Mouse (Mus musculus) neural tube, embryonic 15.5 days (tissue): ENCODE data around the gene Panx3. TPM values are rescaled to one million over a fixed set of nuclear protein-coding genes. Genes with fewer than 3 reads are reported as not detected.
A peak's percentile ranks its signal among the peaks of the same experiment; 100 is the strongest.

Experiments used
- ATAC-seq: fragments of 200-750 bp; cut with Nextera tagmentation; 2 replicates; pipeline ENCODE4 v1.8.0; 2017; ENCODE audit warnings: mild to moderate bottlenecking, moderate TSS enrichment, moderate library complexity; ENCODE audit not compliant: low FRiP score
- H3K27ac ChIP-seq: fragments of 300-500 bp; sonication (generic); replicated peaks from 2 replicates; pipeline ENCODE4 v1.5.1; 2015; ENCODE audit warnings: mild to moderate bottlenecking, inconsistent platforms
- H3K27me3 ChIP-seq: fragments of 300-500 bp; sonication (generic); replicated peaks from 2 replicates; pipeline ENCODE4 v1.6.1; 2015; ENCODE audit warnings: inconsistent platforms
- H3K36me3 ChIP-seq: fragments of 300-500 bp; sonication (generic); 2 replicates; pipeline ENCODE4 v1.6.1; 2015; ENCODE audit warnings: inconsistent platforms
- H3K4me1 ChIP-seq: fragments of 300-500 bp; sonication (generic); 2 replicates; pipeline ENCODE4 v1.6.1; 2015; ENCODE audit warnings: inconsistent platforms
- H3K4me2 ChIP-seq: fragments of 300-500 bp; sonication (generic); 2 replicates; pipeline ENCODE4 v1.6.1; 2015; ENCODE audit warnings: inconsistent platforms, mild to moderate bottlenecking, moderate library complexity
- H3K4me3 ChIP-seq: fragments of 300-500 bp; sonication (generic); replicated peaks from 2 replicates; pipeline ENCODE4 v1.5.1; 2015; ENCODE audit warnings: mild to moderate bottlenecking, inconsistent platforms
- H3K9ac ChIP-seq: fragments of 300-500 bp; sonication (generic); replicated peaks from 2 replicates; pipeline ENCODE4 v1.6.1; 2015; ENCODE audit warnings: mild to moderate bottlenecking, inconsistent platforms
- H3K9me3 ChIP-seq: fragments of 300-500 bp; sonication (generic); replicated peaks from 2 replicates; pipeline ENCODE4 v1.6.1; 2016; ENCODE audit warnings: inconsistent platforms
- WGBS: fragments of 180-500 bp; shearing (Covaris S2); methylation state at CpG from one replicate; pipeline ENCODE4 v1.1.7; 2015; ENCODE audit warnings: mixed read lengths; 5-methylcytosine and 5-hydroxymethylcytosine counted together
- polyA plus RNA-seq: library from polyadenylated mRNA; unstranded; fragments of >200 nt; fragmentation: Nextera tagmentation; extraction: Ambion mirVana; gene quantifications from 2 replicates; pipeline ENCODE4 v1.2.1, GENCODE M21; 2015

Gene Panx3
- polyA plus RNA-seq, 1 experiment from 2014 or later: 1.1 TPM

- no peak for ATAC-seq
- no peak overlapping the region for H3K4me2 ChIP-seq
- H3K27me3 ChIP-seq: no peaks in the 10 kb centered on the region
- H3K9me3 ChIP-seq: no peaks in the 10 kb centered on the region
- peaks cover 20% of the 10 kb centered on the region for H3K4me1 ChIP-seq
- no peak overlapping the region for H3K27ac ChIP-seq
- H3K36me3 ChIP-seq: no peaks in the 10 kb centered on the region
- no peak overlapping the region for H3K4me3 ChIP-seq
- 90% methylated on average over 2 of the region's 2 CpGs for WGBS
- no peak overlapping the region for H3K9ac ChIP-seq
Observed at GRCm38 (mm10) chr9:37629941-37630340, 39.1 kb downstream of the Panx3 start.

- Histone ChIP-seq H3K4me3 (no peak overlapping the region), H3K27ac (no peak overlapping the region), H3K36me3 (no peaks in the 10 kb centered on the region), H3K4me1 (peaks cover 22% of the 10 kb centered on the region), H3K27me3 (no peaks in the 10 kb centered on the region), H3K9ac (no peak overlapping the region), H3K4me2 (no peak overlapping the region), H3K9me3 (no peaks in the 10 kb centered on the region)
- ATAC-seq: no peak
- 40% methylated on average over 4 of the region's 4 CpGs for WGBS
Observed at GRCm38 (mm10) chr9:37628581-37628980, 40.5 kb downstream of the Panx3 start.

- no peak for ATAC-seq
- WGBS: 100% methylated on average over 1 of the region's 1 CpGs
- H3K4me2 ChIP-seq: no peak overlapping the region
Observed at GRCm38 (mm10) chr9:37627263-37627662, 41.8 kb downstream of the Panx3 start.

GRCm38 (mm10) chr9:37626103-37626567 lies 42.9 kb downstream of the Panx3 start:
- 0 out of 2 replicates have a peak overlapping the region, but pooled peaks have one; percentile 1 for H3K9ac ChIP-seq
- H3K4me1 ChIP-seq: peaks cover 22% of the 10 kb centered on the region
- peak overlapping the region; percentile 76 for H3K27ac ChIP-seq
- ATAC-seq: peak; percentile 58
- WGBS: 4% methylated on average over 3 of the region's 3 CpGs
- H3K27me3 ChIP-seq: no peaks in the 10 kb centered on the region
- no peak overlapping the region for H3K4me3 ChIP-seq
- no peaks in the 10 kb centered on the region for H3K9me3 ChIP-seq
- no peaks in the 10 kb centered on the region for H3K36me3 ChIP-seq
- peak overlapping the region; percentile 43 for H3K4me2 ChIP-seq

More at GRCm38 (mm10) chr9:37627263-37627662, 41.8 kb downstream of the Panx3 start:
- Histone ChIP-seq H3K27me3 (no peaks in the 10 kb centered on the region), H3K9ac (no peak overlapping the region), H3K4me3 (no peak overlapping the region), H3K36me3 (no peaks in the 10 kb centered on the region), H3K4me1 (peaks cover 22% of the 10 kb centered on the region), H3K27ac (no peak overlapping the region), H3K9me3 (no peaks in the 10 kb centered on the region)

GRCm38 (mm10) chr9:37625641-37626040 lies 43.4 kb downstream of the Panx3 start:
- peak overlapping the region; percentile 76 for H3K27ac ChIP-seq
- no peaks in the 10 kb centered on the region for H3K27me3 ChIP-seq
- 0 out of 2 replicates have a peak overlapping the region, but pooled peaks have one; percentile 1 for H3K9ac ChIP-seq
- ATAC-seq: peak; percentile 92
- peak overlapping the region; percentile 43 for H3K4me2 ChIP-seq
- 0 out of 2 replicates have a peak overlapping the region, but pooled peaks have one; percentile 9 for H3K4me3 ChIP-seq
- peaks cover 22% of the 10 kb centered on the region for H3K4me1 ChIP-seq
- no peaks in the 10 kb centered on the region for H3K36me3 ChIP-seq
- 13% methylated on average over 7 of the region's 7 CpGs for WGBS
- H3K9me3 ChIP-seq: no peaks in the 10 kb centered on the region

GRCm38 (mm10) chr9:37625129-37625528 lies 43.9 kb downstream of the Panx3 start:
- Histone ChIP-seq H3K9me3 (no peaks in the 10 kb centered on the region), H3K9ac (no peak overlapping the region), H3K27me3 (no peaks in the 10 kb centered on the region), H3K4me3 (no peak overlapping the region), H3K4me1 (peaks cover 22% of the 10 kb centered on the region), H3K4me2 (peak overlapping the region; percentile 43), H3K27ac (peak overlapping the region; percentile 76), H3K36me3 (no peaks in the 10 kb centered on the region)
- 24% methylated on average over 3 of the region's 3 CpGs for WGBS
- peak; percentile 75 for ATAC-seq

GRCm38 (mm10) chr9:37624502-37624901 lies 44.5 kb downstream of the Panx3 start:
- Histone ChIP-seq H3K4me3 (no peak overlapping the region), H3K36me3 (no peaks in the 10 kb centered on the region), H3K27ac (no peak overlapping the region), H3K9me3 (no peaks in the 10 kb centered on the region), H3K9ac (no peak overlapping the region), H3K4me1 (peaks cover 22% of the 10 kb centered on the region), H3K27me3 (no peaks in the 10 kb centered on the region), H3K4me2 (no peak overlapping the region)
- ATAC-seq: no peak
- 65% methylated on average over 1 of the region's 1 CpGs for WGBS

- H3K4me1 ChIP-seq: peaks cover 22% of the 10 kb centered on the region
- no peak overlapping the region for H3K4me2 ChIP-seq
- no peak overlapping the region for H3K27ac ChIP-seq
- no peak overlapping the region for H3K9ac ChIP-seq
- H3K9me3 ChIP-seq: no peaks in the 10 kb centered on the region
- no peaks in the 10 kb centered on the region for H3K36me3 ChIP-seq
- H3K4me3 ChIP-seq: no peak overlapping the region
- ATAC-seq: no peak
- WGBS: 83% methylated on average over 3 of the region's 3 CpGs
- H3K27me3 ChIP-seq: no peaks in the 10 kb centered on the region
Observed at GRCm38 (mm10) chr9:37623981-37624380, 45.1 kb downstream of the Panx3 start.

- H3K4me3 ChIP-seq: no peak overlapping the region
- H3K9me3 ChIP-seq: no peaks in the 10 kb centered on the region
- H3K4me2 ChIP-seq: no peak overlapping the region
- peaks cover 16% of the 10 kb centered on the region for H3K4me1 ChIP-seq
- H3K27me3 ChIP-seq: no peaks in the 10 kb centered on the region
- no peak for ATAC-seq
- no peak overlapping the region for H3K9ac ChIP-seq
- H3K27ac ChIP-seq: no peak overlapping the region
- no peaks in the 10 kb centered on the region for H3K36me3 ChIP-seq
- 77% methylated on average over 6 of the region's 6 CpGs for WGBS
Observed at GRCm38 (mm10) chr9:37621290-37621689, 47.7 kb downstream of the Panx3 start.

- Histone ChIP-seq H3K4me3 (no peak overlapping the region), H3K27ac (no peak overlapping the region), H3K9ac (no peak overlapping the region), H3K36me3 (no peaks in the 10 kb centered on the region), H3K4me1 (peaks cover 16% of the 10 kb centered on the region), H3K4me2 (no peak overlapping the region), H3K9me3 (no peaks in the 10 kb centered on the region), H3K27me3 (no peaks in the 10 kb centered on the region)
- ATAC-seq: no peak
- 62% methylated on average over 2 of the region's 2 CpGs for WGBS
Observed at GRCm38 (mm10) chr9:37616770-37617169, 52.3 kb downstream of the Panx3 start.

GRCm38 (mm10) chr9:37615220-37615619 lies 53.8 kb downstream of the Panx3 start:
- H3K27me3 ChIP-seq: no peaks in the 10 kb centered on the region
- no peaks in the 10 kb centered on the region for H3K9me3 ChIP-seq
- H3K4me1 ChIP-seq: peaks cover 16% of the 10 kb centered on the region
- H3K36me3 ChIP-seq: no peaks in the 10 kb centered on the region
- H3K4me2 ChIP-seq: no peak overlapping the region
- ATAC-seq: no peak
- no peak overlapping the region for H3K27ac ChIP-seq
- no peak overlapping the region for H3K4me3 ChIP-seq
- H3K9ac ChIP-seq: no peak overlapping the region
- 70% methylated on average over 5 of the region's 5 CpGs for WGBS

- peak overlapping the region; percentile 73 for H3K4me2 ChIP-seq
- H3K27ac ChIP-seq: no peak overlapping the region; the same call in 1 of the 2 replicates
- peak; percentile 14 for ATAC-seq
- H3K27me3 ChIP-seq: no peaks in the 10 kb centered on the region
- H3K9me3 ChIP-seq: no peaks in the 10 kb centered on the region
- peaks cover 16% of the 10 kb centered on the region for H3K4me1 ChIP-seq
- H3K36me3 ChIP-seq: no peaks in the 10 kb centered on the region
- no peak overlapping the region for H3K9ac ChIP-seq
- H3K4me3 ChIP-seq: peak overlapping the region; percentile 71; the same call in 1 of the 2 replicates
Observed at GRCm38 (mm10) chr9:37614316-37614715, 54.7 kb downstream of the Panx3 start.
